Comparison of ENCODE assay signal across 12 mouse cellular contexts in the genomic region with DNA sequence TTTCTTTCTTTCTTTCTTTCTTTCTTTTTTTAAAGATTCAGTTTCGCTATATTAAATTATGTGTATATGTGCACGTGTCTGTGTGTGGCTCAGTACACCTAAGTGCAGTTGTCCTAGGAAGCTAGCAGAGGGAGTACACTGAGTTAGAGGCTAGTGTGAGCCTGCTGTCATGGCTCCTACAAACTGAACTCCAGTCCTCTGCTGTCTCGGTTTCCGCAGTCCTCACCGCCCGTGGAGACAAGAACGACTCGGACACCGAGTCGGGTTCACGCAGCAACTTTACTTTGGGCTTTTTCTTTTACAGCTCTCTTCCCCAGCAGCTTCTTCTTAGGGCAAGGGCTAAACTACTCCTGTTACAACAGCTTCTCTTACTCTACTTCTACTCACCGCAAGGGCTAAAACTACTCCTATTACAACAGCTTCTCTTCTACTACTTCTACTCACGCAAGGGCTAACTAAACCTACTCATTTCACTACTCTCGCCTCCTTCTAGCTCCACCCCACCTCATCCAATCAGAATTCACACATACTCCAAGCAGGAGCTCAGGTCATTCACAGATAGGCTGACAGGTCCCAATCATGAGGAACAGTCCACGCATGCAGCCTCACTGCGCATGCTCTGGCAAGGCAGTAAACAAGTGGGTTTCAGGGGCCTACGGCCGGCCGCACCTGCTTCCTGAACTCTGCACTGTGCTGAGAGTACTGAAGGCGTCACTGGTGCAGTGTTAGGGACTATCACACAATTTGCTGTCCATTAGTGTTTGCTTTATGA. TPM values are rescaled to one million over a fixed set of nuclear protein-coding genes. Genes with fewer than 3 reads are reported as not detected.
A peak's percentile ranks its signal among the peaks of the same experiment; 100 is the strongest.
DNase-seq lines count a peak whose midpoint lies in the region; ATAC-seq and TF ChIP-seq lines count a peak whose summit lies in the region.
"Had no signal": no experiment of that assay in that cellular context is flagged by ENCODE, and none has a peak within 500 bp of the region (broad histone marks: within the 10 kb centered on the region; RNA-seq: fewer than 3 reads in every experiment).

No protein-coding gene starts in this region.

- peak overlapping the region; percentile 52 for H3K4me2 ChIP-seq in CH12.LX (ENCODE audit: insufficient read depth, low read depth, poor library complexity, severe bottlenecking)
- 0 out of 2 replicates have a peak overlapping the region, but pooled peaks have one; percentile 5 for H3K4me2 ChIP-seq in lung, embryonic 16.5 days (ENCODE audit: low read depth, low read length)
- no peak overlapping the region for H3K4me2 ChIP-seq in hindbrain, embryonic 14.5 days (replicated peaks)
- H3K4me2 ChIP-seq: heart, embryonic 13.5 days had no signal

- WGBS in lung, embryonic 16.5 days = 73% methylated on average over 20 of the region's 20 CpGs
- 91% methylated on average over 20 of the region's 20 CpGs for WGBS in hindbrain, embryonic 14.5 days

- peak overlapping the region; percentile 52 for H3K9ac ChIP-seq in CH12.LX (ENCODE audit: insufficient read depth, low read depth)
- H3K9ac ChIP-seq in lung, embryonic 16.5 days (ENCODE audit: low read length) = peak overlapping the region; percentile 30; the same call in 1 of the 2 replicates
- H3K9ac ChIP-seq in hindbrain, embryonic 14.5 days = no peak overlapping the region

- DNase-seq in CH12.LX (ENCODE audit: extremely low read depth) = peak; percentile 67
- peak; percentile 57 to 71 for DNase-seq in spleen, postnatal 4 days (ENCODE audit: low spot score in 2 of 2)
- DNase-seq in hindbrain, embryonic 14.5 days (ENCODE audit: low spot score) = no peak
- DNase-seq in adrenal gland, adult 2 months = no peak
- DNase-seq in heart, postnatal 10 days = no peak
- DNase-seq in gastrocnemius, adult 8-10 months (ENCODE audit: low spot score in 2 of 2) = no peak
- DNase-seq: cerebellum, adult 18-20 months; kidney, postnatal 36 days had no signal

- ATAC-seq in common myeloid progenitor, adult 5-6 weeks (replicated peaks; ENCODE audit: low read depth, poor library complexity, severe bottlenecking) = peak; percentile 79
- ATAC-seq in lung, embryonic 16.5 days (ENCODE audit: low read depth) = peak; percentile 75
- ATAC-seq in hindbrain, embryonic 14.5 days (ENCODE audit: low FRiP score) = no peak

- no peaks in the 10 kb centered on the region for H3K79me2 ChIP-seq in CH12.LX (replicated peaks; ENCODE audit: control insufficient read depth, extremely low read depth, insufficient read depth, poor library complexity, severe bottlenecking)

- H3K4me3 ChIP-seq in CH12.LX (replicated peaks in 1 of 3; ENCODE audit: low read depth in 2 of 3, low read length in 2 of 3, poor library complexity in 1 of 3) = peak overlapping the region in 1 of 3 experiments; percentile 23
- no peak overlapping the region for H3K4me3 ChIP-seq in lung, embryonic 16.5 days (ENCODE audit: low read length)
- H3K4me3 ChIP-seq in hindbrain, embryonic 14.5 days (replicated peaks; ENCODE audit: low read length) = no peak overlapping the region
- H3K4me3 ChIP-seq: erythroblast, embryonic 14.5 days; heart, embryonic 13.5 days had no signal

- no peaks in the 10 kb centered on the region for H3K27me3 ChIP-seq in CH12.LX (replicated peaks)
- H3K27me3 ChIP-seq in lung, embryonic 16.5 days (ENCODE audit: control insufficient read depth, insufficient read depth, low read depth, low read length) = no peaks in the 10 kb centered on the region; the same call in 1 of the 2 replicates
- H3K27me3 ChIP-seq in hindbrain, embryonic 14.5 days (ENCODE audit: control insufficient read depth, insufficient read depth, low read length) = no peaks in the 10 kb centered on the region

- no peak; the same call in 1 of the 2 replicates for TF ChIP-seq RAD21 in CH12.LX (IDR thresholded peaks at IDR 0.05; ENCODE audit: low read depth, low read length)

- peaks cover 3% of the 10 kb centered on the region for H3K9me3 ChIP-seq in CH12.LX (replicated peaks; ENCODE audit: low read length)
- no peaks in the 10 kb centered on the region; the same call in 1 of the 2 replicates for H3K9me3 ChIP-seq in lung, embryonic 16.5 days (ENCODE audit: control insufficient read depth, low read length)
- no peaks in the 10 kb centered on the region for H3K9me3 ChIP-seq in hindbrain, embryonic 14.5 days (ENCODE audit: control insufficient read depth, low read length)
- H3K9me3 ChIP-seq: heart, embryonic 13.5 days had no signal

- TF ChIP-seq EP300 in CH12.LX (IDR thresholded peaks at IDR 0.05; ENCODE audit: low read length) = no peak

- H3K4me1 ChIP-seq in CH12.LX (ENCODE audit: control insufficient read depth in 1 of 2, insufficient read depth in 2 of 2) = peaks cover 17 to 18% of the 10 kb centered on the region in 2 experiments
- peaks cover 11% of the 10 kb centered on the region for H3K4me1 ChIP-seq in lung, embryonic 16.5 days (replicated peaks; ENCODE audit: control insufficient read depth, insufficient read depth, low read length)
- no peaks in the 10 kb centered on the region for H3K4me1 ChIP-seq in hindbrain, embryonic 14.5 days (replicated peaks; ENCODE audit: control insufficient read depth, insufficient read depth, low read length)

- intact Hi-C loops in heart, postnatal 10 days (cut with DNase I) = no loop called here

- peak; percentile 49 for TF ChIP-seq POLR2A in CH12.LX (IDR thresholded peaks at IDR 0.05; ENCODE audit: low read depth, low read length)

- peak overlapping the region; percentile 82 for H3K27ac ChIP-seq in CH12.LX (ENCODE audit: insufficient read depth, low read depth)
- H3K27ac ChIP-seq in lung, embryonic 16.5 days (ENCODE audit: low read length) = peak overlapping the region; percentile 72
- no peak overlapping the region for H3K27ac ChIP-seq in hindbrain, embryonic 14.5 days
- H3K27ac ChIP-seq: heart, embryonic 13.5 days had no signal

- dilution Hi-C loops in CH12.LX (cut with MboI; ENCODE audit: extremely low pct_ligation_motif_present, extremely low pct_unique_long_range_greater_than_20kb, low sequenced_read_pairs) = no loop called here

- in situ Hi-C loops in CH12.LX (cut with MboI; ENCODE audit: low pct_ligation_motif_present, low pct_unique_long_range_greater_than_20kb, low sequenced_read_pairs) = no loop called here

- no peaks in the 10 kb centered on the region for H3K36me3 ChIP-seq in CH12.LX (replicated peaks in 1 of 2; ENCODE audit: control insufficient read depth in 1 of 2, insufficient read depth in 1 of 2, low read length in 1 of 2)
- H3K36me3 ChIP-seq in lung, embryonic 16.5 days (ENCODE audit: control insufficient read depth, insufficient read depth, low read length) = no peaks in the 10 kb centered on the region
- H3K36me3 ChIP-seq in hindbrain, embryonic 14.5 days (replicated peaks; ENCODE audit: control insufficient read depth, insufficient read depth) = no peaks in the 10 kb centered on the region
- H3K36me3 ChIP-seq: heart, embryonic 13.5 days had no signal

- TF ChIP-seq CTCF in CH12.LX (conservative IDR thresholded peaks at IDR 0.05 in 1 of 2, IDR thresholded peaks at IDR 0.05 in 1 of 2; ENCODE audit: low read depth in 2 of 2, low read length in 2 of 2) = no peak

TF ChIP-seq in CH12.LX, 34 proteins besides CTCF, POLR2A, EP300 and RAD21 (continues in another document):
- TF ChIP-seq MAX (IDR thresholded peaks at IDR 0.05; ENCODE audit: low read length) (peak; percentile 53), SIN3A (IDR thresholded peaks at IDR 0.05; ENCODE audit: low read length) (peak; percentile 47; the same call in 1 of the 2 replicates), HCFC1 (IDR thresholded peaks at IDR 0.05; ENCODE audit: low read depth, low read length) (no peak), RCOR1 (conservative IDR thresholded peaks at IDR 0.05; ENCODE audit: low read depth, low read length) (no peak), BHLHE40 (IDR thresholded peaks at IDR 0.05; ENCODE audit: low read depth, low read length) (peak; percentile 64), NRF1 (IDR thresholded peaks at IDR 0.05; ENCODE audit: low read depth, low read length) (peak; percentile 95), MYC (IDR thresholded peaks at IDR 0.05; ENCODE audit: low read depth, low read length) (no peak), CHD2 (IDR thresholded peaks at IDR 0.05; ENCODE audit: low read length) (0 out of 2 replicates have a peak, but pooled peaks have one; percentile 27), GABPA (IDR thresholded peaks at IDR 0.05; ENCODE audit: insufficient replicate concordance, low read depth, low read length) (no peak), MAFK (IDR thresholded peaks at IDR 0.05; ENCODE audit: insufficient replicate concordance, low read length) (no peak), POLR2AphosphoS2 (IDR thresholded peaks at IDR 0.05; ENCODE audit: low read depth, low read length) (no peak), KAT2A (IDR thresholded peaks at IDR 0.05; ENCODE audit: insufficient replicate concordance, low read length) (no peak), ELF1 (IDR thresholded peaks at IDR 0.05; ENCODE audit: low read depth, low read length) (peak; percentile 76), IRF4 (IDR thresholded peaks at IDR 0.05; ENCODE audit: low read depth, low read length) (peak; percentile 62), JUN (IDR thresholded peaks at IDR 0.05; ENCODE audit: insufficient read depth, low read depth, low read length) (no peak; the same call in 1 of the 2 replicates), SMC3 (IDR thresholded peaks at IDR 0.05; ENCODE audit: low read depth, low read length) (no peak), PAX5 (IDR thresholded peaks at IDR 0.05; ENCODE audit: low read length) (no peak), ZKSCAN1 (IDR thresholded peaks at IDR 0.05; ENCODE audit: borderline replicate concordance, low read depth, low read length) (no peak), TCF12 (IDR thresholded peaks at IDR 0.05; ENCODE audit: low read depth, low read length) (peak; percentile 62; the same call in 1 of the 2 replicates), CHD1 (IDR thresholded peaks at IDR 0.05; ENCODE audit: low read depth, low read length) (no peak), E2F4 (IDR thresholded peaks at IDR 0.05; ENCODE audit: insufficient replicate concordance, low read depth, low read length) (no peak), UBTF (IDR thresholded peaks at IDR 0.05; ENCODE audit: low read depth, low read length) (no peak), ZMIZ1 (IDR thresholded peaks at IDR 0.05; ENCODE audit: low read depth, low read length) (no peak)

RNA-seq across cellular contexts. Expression of a gene that starts 14.7 kb away (rescaled TPM):
- total RNA-seq in CH12.LX (2012; rRNA removed) = 0.08 and 0.34 TPM in 2 replicates
- total RNA-seq in CH12.LX (2014; rRNA removed) = not detected in 2 replicates
- 0.10 TPM in 1 of 2 replicates, not detected in the other for polyA plus RNA-seq in CH12.LX (2012; ENCODE audit: insufficient read length, low read depth)
- total RNA-seq in common myeloid progenitor, adult 5-6 weeks (2017) = not detected in 2 replicates
- polyA plus RNA-seq in lung, embryonic 16.5 days (2015; fragmentation: Nextera tagmentation; extraction: Ambion mirVana) = 0.28 and 0.38 TPM in 2 replicates
- 0.13 and 0.21 TPM in 2 replicates for polyA plus RNA-seq in hindbrain, embryonic 14.5 days (2014; fragmentation: Nextera tagmentation; extraction: Ambion mirVana)
- not detected for total RNA-seq in adrenal gland, adult 2 months (2021)
- polyA plus RNA-seq in adrenal gland, adult 2 months (2012; rRNA removed) = 0.11 and 0.37 TPM in 2 replicates
- not detected for total RNA-seq in heart, postnatal 10 days (2021)
- not detected for total RNA-seq in gastrocnemius, adult 8-10 months (2022)
- polyA plus RNA-seq: erythroblast, embryonic 14.5 days had no signal

Comparison
In these comparisons a context has a peak if more than half of its experiments do, and no peak if none do; other contexts are left out.
1. DNase-seq: peak in CH12.LX (single experiment) and spleen, postnatal 4 days (2 of 2); none in hindbrain, embryonic 14.5 days (single experiment), adrenal gland, adult 2 months (single experiment), heart, postnatal 10 days (0 of 2) and gastrocnemius, adult 8-10 months (0 of 2).